Mouse (Mus musculus) gastrocnemius, postnatal 36 days (tissue): ENCODE data around the gene Fam216a. TPM values are rescaled to one million over a fixed set of nuclear protein-coding genes. Genes with fewer than 3 reads are reported as not detected.

Experiments used
- DNase-seq, 2 experiments: peaks; one replicate each; pipeline ENCODE4 v3.0.0; 2022
- intact Hi-C: fragments of 180-260 bp; cut with DNase I; formaldehyde crosslinking; loops from one replicate; pipeline ENCODE4 v1.15.1; 2025
- total RNA-seq, 2 experiments: library from RNA; stranded (reverse); gene quantifications; 2 replicates each; pipeline ENCODE4 v1.2.3; 2021

The Fam216a gene
- total RNA-seq, 2 experiments from 2014 or later: 4.2 to 6.5 TPM

DNA sequence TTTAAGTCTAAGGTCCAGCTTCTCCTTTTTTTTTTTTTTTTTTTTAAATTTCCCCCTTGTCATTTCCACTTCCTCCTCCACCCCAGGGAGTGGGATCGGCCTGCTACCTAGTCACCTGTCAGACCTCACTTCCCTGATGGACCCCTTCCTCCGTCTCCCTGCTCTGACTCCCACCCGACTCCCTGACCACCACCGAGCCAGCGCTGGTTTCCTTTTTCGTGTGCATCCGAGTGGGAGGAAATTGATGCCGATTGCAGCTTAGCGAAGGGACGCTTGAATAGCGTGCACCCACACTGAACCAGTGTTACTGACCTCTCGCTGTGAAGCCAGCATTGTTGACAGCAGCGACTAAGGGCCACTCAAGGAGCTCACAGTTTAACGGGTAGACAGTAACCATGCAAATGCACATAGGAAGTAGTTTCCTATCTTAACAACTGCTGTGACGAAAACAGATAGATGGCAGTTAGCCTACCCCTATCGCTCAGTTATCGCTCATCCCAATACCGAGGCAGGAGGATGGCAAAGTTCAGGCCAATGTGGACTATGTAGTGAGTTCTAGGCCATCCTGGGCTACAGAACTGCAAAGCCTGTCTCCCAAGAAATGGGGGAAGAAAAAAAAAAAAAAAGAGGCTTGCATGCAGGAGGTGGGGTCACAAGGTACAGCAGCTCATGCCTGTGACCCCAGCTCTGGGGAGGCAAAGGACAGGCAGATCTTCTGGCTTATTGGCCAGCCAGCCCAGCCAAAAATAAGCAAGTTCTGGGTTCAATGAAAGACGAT, 20.3 kb upstream of the Fam216a start:
- intact Hi-C loops: loop anchor here (5.0 kb wide), 2 partner anchors 125 to 260 kb away; no protein-coding TSS in a partner anchor
- DNase-seq: no peak

DNA sequence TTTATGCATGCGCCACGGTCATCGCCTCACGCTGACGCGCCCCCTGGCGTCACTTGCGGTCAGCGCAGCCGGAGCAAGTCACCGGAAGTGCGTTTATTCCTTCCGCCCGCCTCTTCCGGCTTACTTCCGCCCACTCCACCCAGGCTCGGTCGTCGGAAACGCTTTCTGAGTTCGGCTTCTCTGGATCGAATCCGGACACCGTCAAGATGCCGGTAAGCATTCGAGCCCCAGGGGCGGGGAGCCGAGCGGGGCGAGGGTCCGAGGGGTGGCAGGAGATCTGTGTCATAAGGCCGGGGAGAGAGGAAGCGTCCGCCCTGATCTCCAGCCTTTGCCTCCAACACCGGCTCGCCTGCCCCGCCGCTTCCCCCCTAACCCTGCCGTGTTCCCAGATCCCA, 19.6 kb upstream of the Fam216a start, which contains the start of gene Arpc3:
Gene Arpc3, plus strand, starts transcription at position 93 of the 395 bp plus-strand sequence.
- intact Hi-C loops: loop anchor here (5.0 kb wide), 2 partner anchors 124 to 259 kb away; no protein-coding TSS in a partner anchor
- peak; percentile 83 to 87 for DNase-seq

GRCm38 (mm10) chr5:122391178-122391785, 19.1 kb upstream of the Fam216a start:
- DNase-seq: no peak
- intact Hi-C loops: loop anchor here (5.0 kb wide), 2 partner anchors 124 to 259 kb away; no protein-coding TSS in a partner anchor

GRCm38 (mm10) chr5:122390671-122391070, 18.5 kb upstream of the Fam216a start:
- intact Hi-C loops: loop anchor here (5.0 kb wide), 2 partner anchors 123 to 258 kb away; no protein-coding TSS in a partner anchor
- no peak for DNase-seq

GRCm38 (mm10) chr5:122390006-122390405, 17.8 kb upstream of the Fam216a start:
- DNase-seq: no peak
- intact Hi-C loops: loop anchor here (5.0 kb wide), 2 partner anchors 123 to 258 kb away; no protein-coding TSS in a partner anchor

DNA sequence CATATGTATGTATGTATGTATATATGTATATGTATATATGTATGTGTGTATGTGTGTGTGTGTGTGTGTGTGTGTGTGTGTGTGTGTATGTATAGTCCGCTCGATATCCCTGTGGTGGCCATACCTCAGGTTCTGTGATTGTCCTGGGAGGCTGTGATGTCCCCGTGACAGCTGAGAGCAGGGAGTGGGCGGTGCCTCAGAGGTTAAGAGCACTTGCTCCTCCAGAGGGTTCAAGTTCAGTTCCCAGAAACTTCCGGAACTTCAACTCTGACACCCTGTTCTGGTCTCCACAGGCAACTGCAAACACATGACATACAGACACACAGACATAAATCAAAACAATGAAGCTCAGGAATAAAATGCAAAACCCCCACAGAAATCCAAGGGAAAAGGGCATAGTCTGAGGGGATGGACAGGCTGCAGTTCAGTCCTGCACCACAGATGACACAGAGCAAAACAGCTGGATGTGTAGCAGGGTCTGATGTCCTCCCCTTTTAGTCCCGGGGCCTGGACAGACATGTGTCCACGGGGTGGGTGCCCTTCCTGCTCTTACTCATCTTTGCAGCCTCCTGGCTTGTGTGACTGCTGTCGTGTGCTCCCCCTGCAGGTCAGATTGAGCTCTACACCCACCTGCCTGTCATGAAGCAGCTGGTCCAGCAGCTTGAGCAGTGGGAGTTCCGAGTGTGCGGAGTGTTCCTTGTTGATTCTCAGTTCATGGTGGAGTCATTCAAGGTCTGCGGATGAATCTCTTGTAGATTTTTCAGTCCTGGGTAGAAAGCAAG, 7.4 kb upstream of the Fam216a start:
- DNase-seq: peak; percentile 63 to 66
- intact Hi-C loops: loop anchor here (5.0 kb wide), 1 partner anchor 247 kb away; no protein-coding TSS in a partner anchor

- no peak for DNase-seq
- intact Hi-C loops: loop anchor here (5.0 kb wide), 1 partner anchor 246 kb away; no protein-coding TSS in a partner anchor
Measured at GRCm38 (mm10) chr5:122378171-122378570, 6.0 kb upstream of the Fam216a start.

DNA sequence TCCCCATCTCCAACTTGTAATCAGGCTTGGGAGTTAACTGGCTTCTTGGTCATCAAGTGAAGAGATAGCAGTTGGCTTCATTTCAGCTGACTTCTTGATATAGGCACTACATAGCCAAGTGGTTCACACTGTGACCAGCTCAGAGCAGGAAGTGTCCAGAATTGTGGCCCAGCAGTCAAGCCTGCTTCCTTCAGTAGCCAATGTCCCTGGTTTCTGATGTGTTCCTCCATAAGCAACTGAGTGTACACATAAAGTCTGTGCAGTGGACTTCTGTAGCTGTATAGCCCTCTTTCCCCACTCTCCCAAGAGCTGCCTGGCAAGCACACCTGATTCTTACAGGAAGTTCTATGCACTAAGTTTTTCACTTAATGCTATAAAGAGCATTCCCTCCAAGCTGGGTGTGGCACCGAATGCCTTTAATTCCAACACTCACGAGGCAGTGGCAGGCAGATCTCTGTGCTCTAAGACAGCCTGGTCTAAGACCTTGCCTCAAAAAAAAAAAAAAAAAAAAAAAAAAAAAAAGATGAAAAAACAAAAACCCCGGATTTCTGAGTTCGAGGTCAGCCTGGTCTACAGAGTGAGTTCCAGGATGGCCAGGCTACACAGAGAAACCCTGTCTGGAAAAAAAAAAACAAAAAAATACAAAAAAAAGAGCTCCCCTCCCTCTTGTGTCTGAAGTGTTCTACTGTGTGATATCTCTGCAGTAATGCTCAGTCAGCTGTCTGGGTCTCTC, 5.1 kb upstream of the Fam216a start:
- intact Hi-C loops: loop anchor here (5.0 kb wide), 1 partner anchor 245 kb away; no protein-coding TSS in a partner anchor
- DNase-seq: no peak

- DNase-seq: no peak
- intact Hi-C loops: no loop called here
Measured at GRCm38 (mm10) chr5:122372878-122373277, 714 bp upstream of the Fam216a start.

DNA sequence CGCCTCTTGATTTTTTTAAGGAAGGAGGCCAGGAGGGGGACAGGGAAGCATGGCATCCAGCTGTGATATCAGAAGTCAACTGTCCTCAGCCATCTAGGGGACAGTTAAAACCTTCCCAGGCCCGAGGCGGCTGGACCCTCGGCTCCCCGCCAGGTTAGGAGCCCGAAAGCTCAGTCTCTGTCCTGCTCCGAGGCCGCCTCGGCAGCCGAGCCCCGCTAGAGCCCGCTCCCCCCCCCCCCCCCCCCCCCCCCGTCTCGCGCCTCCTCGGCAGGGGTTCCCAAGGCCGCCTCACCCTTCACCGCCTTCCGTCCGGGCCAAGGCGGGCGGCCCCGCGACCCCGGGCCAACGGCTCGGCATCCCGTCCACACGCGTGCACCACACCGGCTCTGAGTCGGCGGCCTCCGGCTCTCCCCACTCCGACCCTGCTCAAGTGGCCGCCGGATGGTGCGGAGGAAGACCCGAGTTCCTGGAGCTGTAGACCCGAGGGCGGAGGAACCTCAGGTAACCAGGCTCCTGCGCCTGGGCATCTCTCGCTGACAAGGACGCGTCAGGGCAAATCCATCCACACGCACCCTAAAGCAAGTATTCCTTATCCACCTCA, 473 bp downstream of the Fam216a start, which contains the start of gene Gpn3:
Gene Gpn3, plus strand, starts transcription at position 286 of the 601 bp plus-strand sequence.
- DNase-seq: peak in 1 of 2 experiments; percentile 23
- intact Hi-C loops: no loop called here

GRCm38 (mm10) chr5:122354492-122355067, 17.6 kb downstream of the Fam216a start:
- DNase-seq: no peak
- intact Hi-C loops: no loop called here

GRCm38 (mm10) chr5:122353807-122354491, 18.2 kb downstream of the Fam216a start, which contains the start of the genes Rad9b and Vps29:
Gene Rad9b, minus strand, starts transcription at chr5:122354233.
Gene Vps29, plus strand, starts transcription at chr5:122354369.
- intact Hi-C loops: no loop called here
- DNase-seq: peak; percentile 95 to 98

- intact Hi-C loops: no loop called here
Measured at GRCm38 (mm10) chr5:122345777-122346176, 26.4 kb downstream of the Fam216a start.

GRCm38 (mm10) chr5:122344260-122344659, 27.9 kb downstream of the Fam216a start:
- peak; percentile 57 to 61 for DNase-seq
- intact Hi-C loops: loop anchor here (1.0 kb wide), 1 partner anchor 76 kb away; no protein-coding TSS in a partner anchor

More at GRCm38 (mm10) chr5:122345777-122346176, 26.4 kb downstream of the Fam216a start:
- no peak for DNase-seq

GRCm38 (mm10) chr5:122343768-122344167, 28.4 kb downstream of the Fam216a start:
- DNase-seq: no peak
- intact Hi-C loops: loop anchor here (1.0 kb wide), 1 partner anchor 75 kb away; no protein-coding TSS in a partner anchor

GRCm38 (mm10) chr5:122342874-122343273, 29.3 kb downstream of the Fam216a start:
- intact Hi-C loops: no loop called here
- DNase-seq: no peak

GRCm38 (mm10) chr5:122336554-122337294, 35.4 kb downstream of the Fam216a start:
- intact Hi-C loops: no loop called here
- no peak for DNase-seq
